Mouse (Mus musculus) CH12.LX (cell line): ENCODE data around the gene Sf1. TPM values are rescaled to one million over a fixed set of nuclear protein-coding genes. Genes with fewer than 3 reads are reported as not detected.

ENCODE experiments used
- DNase-seq: peaks from one replicate; pipeline ENCODE4 v3.0.0-alpha.2; 2013; ENCODE audit errors: extremely low read depth
- H3K27ac ChIP-seq: 2 replicates; pipeline ENCODE4 v1.5.1; 2012; ENCODE audit warnings: low read depth, mild to moderate bottlenecking, control low read depth, moderate library complexity; ENCODE audit not compliant: insufficient read depth
- H3K27me3 ChIP-seq: replicated peaks from 2 replicates; pipeline ENCODE3; 2012; ENCODE audit warnings: inconsistent platforms
- H3K36me3 ChIP-seq, 2 experiments: replicated peaks in 1 of 2; 2 replicates each; pipeline versions ENCODE3 to v1.6.1; 2012; ENCODE audit warnings: inconsistent platforms in 1 of 2, low read length in 1 of 2, mild to moderate bottlenecking in 1 of 2, mixed read lengths in 1 of 2, moderate library complexity in 1 of 2; ENCODE audit not compliant: control insufficient read depth in 1 of 2, insufficient read depth in 1 of 2
- H3K4me1 ChIP-seq, 2 experiments: 2 replicates each; pipeline ENCODE4 v1.6.1; 2012; ENCODE audit warnings: inconsistent platforms in 1 of 2, moderate library complexity in 1 of 2; ENCODE audit not compliant: insufficient read depth in 2 of 2, control insufficient read depth in 1 of 2
- H3K4me2 ChIP-seq: 2 replicates; pipeline ENCODE4 v1.6.1; 2012; ENCODE audit warnings: low read depth, mild to moderate bottlenecking, control low read depth; ENCODE audit not compliant: poor library complexity, insufficient read depth, severe bottlenecking
- H3K4me3 ChIP-seq, 3 experiments: fragments of 150-350 bp in 1 of 3; sonication (generic) in 1 of 3; replicated peaks in 1 of 3; 2 replicates each; pipeline versions ENCODE3 to v1.5.1; 2011 to 2012; ENCODE audit warnings: low read depth in 2 of 3, low read length in 2 of 3, mild to moderate bottlenecking in 2 of 3, moderate library complexity in 2 of 3, control low read depth in 1 of 3, improper control_type of control experiment in 1 of 3, inconsistent platforms in 1 of 3, mixed read lengths in 1 of 3; ENCODE audit not compliant: poor library complexity in 1 of 3
- H3K79me2 ChIP-seq: replicated peaks from 2 replicates; pipeline ENCODE4 v1.6.1; 2012; ENCODE audit warnings: mild to moderate bottlenecking, moderate library complexity; ENCODE audit not compliant: control insufficient read depth, poor library complexity, insufficient read depth, severe bottlenecking; ENCODE audit errors: extremely low read depth
- H3K9ac ChIP-seq: 2 replicates; pipeline ENCODE4 v1.6.1; 2012; ENCODE audit warnings: low read depth, mild to moderate bottlenecking, control low read depth, moderate library complexity; ENCODE audit not compliant: insufficient read depth
- H3K9me3 ChIP-seq: replicated peaks from 2 replicates; pipeline ENCODE3; 2012; ENCODE audit warnings: low read length, inconsistent platforms, mixed read lengths
- CHD1 ChIP-seq: IDR thresholded peaks from 2 replicates; pipeline ENCODE4 v1.6.1; 2012; ENCODE audit warnings: low read depth, low read length, improper control_type of control experiment, inconsistent platforms
- ELF1 ChIP-seq: IDR thresholded peaks from 2 replicates; pipeline ENCODE4 v1.6.1; 2014; ENCODE audit warnings: low read depth, mild to moderate bottlenecking, inconsistent platforms, low read length, improper control_type of control experiment
- GABPA ChIP-seq: IDR thresholded peaks from 2 replicates; pipeline ENCODE4 v1.6.1; 2012; ENCODE audit warnings: low read depth, low read length, improper control_type of control experiment, inconsistent platforms; ENCODE audit not compliant: insufficient replicate concordance
- HCFC1 ChIP-seq: IDR thresholded peaks from 2 replicates; pipeline ENCODE4 v1.6.1; 2012; ENCODE audit warnings: low read depth, mild to moderate bottlenecking, inconsistent platforms, low read length, improper control_type of control experiment
- JUND ChIP-seq: conservative IDR thresholded peaks from 2 replicates; pipeline ENCODE4 v1.6.1; 2011; ENCODE audit warnings: low read depth, low read length, improper control_type of control experiment
- MAFK ChIP-seq: IDR thresholded peaks from 2 replicates; pipeline ENCODE4 v1.6.1; 2011; ENCODE audit warnings: low read length, improper control_type of control experiment; ENCODE audit not compliant: insufficient replicate concordance
- MAX ChIP-seq: IDR thresholded peaks from 2 replicates; pipeline ENCODE4 v1.6.1; 2011; ENCODE audit warnings: low read length, improper control_type of control experiment
- MAZ ChIP-seq: IDR thresholded peaks from 2 replicates; pipeline ENCODE4 v1.6.1; 2012; ENCODE audit warnings: low read depth, mild to moderate bottlenecking, inconsistent platforms, low read length, improper control_type of control experiment, moderate library complexity
- MYC ChIP-seq: IDR thresholded peaks from 2 replicates; pipeline ENCODE4 v1.6.1; 2011; ENCODE audit warnings: low read depth, mild to moderate bottlenecking, improper control_type of control experiment, low read length
- NELFE ChIP-seq: IDR thresholded peaks from 2 replicates; pipeline ENCODE4 v1.6.1; 2011; ENCODE audit warnings: low read depth, low read length, improper control_type of control experiment
- RAD21 ChIP-seq: IDR thresholded peaks from 2 replicates; pipeline ENCODE4 v1.6.1; 2011; ENCODE audit warnings: low read depth, mild to moderate bottlenecking, low read length, improper control_type of control experiment, moderate library complexity
- RCOR1 ChIP-seq: conservative IDR thresholded peaks from 2 replicates; pipeline ENCODE4 v1.6.1; 2012; ENCODE audit warnings: low read depth, mild to moderate bottlenecking, inconsistent platforms, low read length, improper control_type of control experiment
- TBP ChIP-seq: conservative IDR thresholded peaks from 2 replicates; pipeline ENCODE4 v1.6.1; 2011; ENCODE audit warnings: low read depth, low read length, improper control_type of control experiment
- UBTF ChIP-seq: IDR thresholded peaks from 2 replicates; pipeline ENCODE4 v1.6.1; 2012; ENCODE audit warnings: low read depth, mild to moderate bottlenecking, inconsistent platforms, low read length, improper control_type of control experiment, moderate library complexity
- ZC3H11A ChIP-seq: IDR thresholded peaks from 2 replicates; pipeline ENCODE4 v1.6.1; 2012; ENCODE audit warnings: low read depth, mild to moderate bottlenecking, inconsistent platforms, low read length, improper control_type of control experiment
- ZKSCAN1 ChIP-seq: IDR thresholded peaks from 2 replicates; pipeline ENCODE4 v1.6.1; 2012; ENCODE audit warnings: low read depth, inconsistent platforms, low read length, improper control_type of control experiment, borderline replicate concordance
- ZNF384 ChIP-seq: IDR thresholded peaks from 2 replicates; pipeline ENCODE4 v1.6.1; 2012; ENCODE audit warnings: low read depth, low read length, improper control_type of control experiment, inconsistent platforms
- dilution Hi-C: fragments of 300-500 bp; cut with MboI; formaldehyde crosslinking; loops from 2 replicates; pipeline ENCODE4 v1.14.3; 2020; ENCODE audit warnings: low sequenced_read_pairs; ENCODE audit not compliant: extremely low pct_unique_long_range_greater_than_20kb, extremely low pct_ligation_motif_present
- in situ Hi-C: fragments of 300-500 bp; cut with MboI; formaldehyde crosslinking; loops from 3 replicates; pipeline ENCODE4 v1.14.3; 2019; ENCODE audit warnings: low sequenced_read_pairs, low pct_ligation_motif_present, low pct_unique_long_range_greater_than_20kb, mixed read lengths
- polyA plus RNA-seq: library from polyadenylated mRNA; unstranded; fragments of >175 nt; gene quantifications from 2 replicates; pipeline ENCODE4 v1.2.1, GENCODE M21; 2012; ENCODE audit warnings: low read depth; ENCODE audit not compliant: insufficient read length
- total RNA-seq, 2 experiments: library from RNA; depleted of rRNA; stranded (reverse); fragments of 300-350 nt in 1 of 2; fragments of >200 nt in 1 of 2; gene quantifications; 2 replicates each; pipeline ENCODE4 v1.2.3; 2012 to 2014

Sf1 gene
- total and polyA plus RNA-seq, 3 experiments, result 54.5 to 251 (median 70.4) TPM

DNA sequence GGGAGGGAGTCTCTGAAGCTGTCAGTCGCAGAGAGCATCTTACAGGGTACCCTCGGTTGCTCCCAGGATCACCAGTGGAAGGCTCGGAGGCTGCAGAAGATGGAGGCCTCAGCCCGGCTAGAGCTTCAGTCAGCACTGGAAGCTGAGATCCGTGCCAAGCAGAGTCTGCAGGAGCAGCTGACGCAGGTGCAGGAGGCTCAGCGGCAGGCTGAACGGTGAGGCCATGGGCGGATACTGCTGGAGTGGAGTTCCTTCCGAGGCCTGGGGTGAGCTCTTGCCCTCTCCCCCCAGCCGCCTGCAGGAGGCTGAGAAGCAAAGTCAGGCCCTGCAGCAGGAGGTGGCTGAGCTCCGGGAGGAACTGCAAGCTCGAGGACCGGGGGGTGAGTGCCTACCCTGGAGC, 47.9 kb upstream of the Sf1 start:
- Histone ChIP-seq H3K9ac (no peak overlapping the region), H3K27me3 (no peaks in the 10 kb centered on the region), H3K4me2 (no peak overlapping the region), H3K27ac (no peak overlapping the region), H3K4me3 (no peak overlapping the region), H3K9me3 (no peaks in the 10 kb centered on the region), H3K79me2 (no peaks in the 10 kb centered on the region), H3K36me3 (peaks cover 5 to 62% of the 10 kb centered on the region in 2 experiments), H3K4me1 (peaks cover 4 to 14% of the 10 kb centered on the region in 2 experiments; a peak in 3 of 4 replicates)
- no peak for DNase-seq
- dilution Hi-C loops (no loop called here), in situ Hi-C loops (loop anchor here (25.0 kb wide), 1 partner anchor 153 kb away; no protein-coding TSS in a partner anchor)
- no peak for TF ChIP-seq RCOR1

DNA sequence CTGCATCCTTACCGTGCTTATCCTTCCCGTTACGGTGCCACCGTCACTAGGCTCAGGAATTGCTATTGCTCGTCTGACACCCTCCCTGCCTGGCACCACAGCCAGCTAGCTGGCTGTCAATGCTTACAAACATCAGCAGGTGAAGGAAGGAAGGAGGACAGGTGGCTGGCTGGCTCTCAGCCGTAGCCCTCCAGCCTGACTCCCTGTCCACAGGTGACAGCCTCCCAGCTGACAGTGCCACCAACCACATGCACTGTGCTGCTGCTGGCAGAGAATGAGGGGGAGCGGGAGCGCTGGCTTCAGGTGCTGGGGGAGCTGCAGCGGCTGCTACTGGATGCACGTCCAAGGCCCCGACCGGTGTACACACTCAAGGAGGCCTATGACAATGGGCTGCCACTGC, 45.3 kb upstream of the Sf1 start:
- H3K4me3 ChIP-seq, result no peak overlapping the region
- peaks cover 6 to 13% of the 10 kb centered on the region in 2 experiments; a peak in 3 of 4 replicates for H3K4me1 ChIP-seq
- TF ChIP-seq ZC3H11A (no peak), CHD1 (no peak), ZNF384 (no peak), RAD21 (no peak), ELF1 (no peak), ZKSCAN1 (no peak), MYC (no peak), TBP (no peak), MAZ (no peak), MAFK (no peak), HCFC1 (no peak), UBTF (no peak), NELFE (no peak), MAX (no peak), GABPA (no peak), JUND (no peak)
- no peaks in the 10 kb centered on the region for H3K9me3 ChIP-seq
- no peak overlapping the region for H3K27ac ChIP-seq
- no peak overlapping the region for H3K9ac ChIP-seq
- in situ Hi-C loops, result loop anchor here (25.0 kb wide), 1 partner anchor 156 kb away; no protein-coding TSS in a partner anchor
- DNase-seq, result no peak
- H3K27me3 ChIP-seq, result no peaks in the 10 kb centered on the region
- dilution Hi-C loops, result no loop called here
- H3K36me3 ChIP-seq, result peaks cover 5 to 59% of the 10 kb centered on the region in 2 experiments
- no peaks in the 10 kb centered on the region for H3K79me2 ChIP-seq
- H3K4me2 ChIP-seq, result no peak overlapping the region
